Mouse (Mus musculus): ENCODE measurements around the gene Ifit2.

The Ifit2 gene

DNA sequence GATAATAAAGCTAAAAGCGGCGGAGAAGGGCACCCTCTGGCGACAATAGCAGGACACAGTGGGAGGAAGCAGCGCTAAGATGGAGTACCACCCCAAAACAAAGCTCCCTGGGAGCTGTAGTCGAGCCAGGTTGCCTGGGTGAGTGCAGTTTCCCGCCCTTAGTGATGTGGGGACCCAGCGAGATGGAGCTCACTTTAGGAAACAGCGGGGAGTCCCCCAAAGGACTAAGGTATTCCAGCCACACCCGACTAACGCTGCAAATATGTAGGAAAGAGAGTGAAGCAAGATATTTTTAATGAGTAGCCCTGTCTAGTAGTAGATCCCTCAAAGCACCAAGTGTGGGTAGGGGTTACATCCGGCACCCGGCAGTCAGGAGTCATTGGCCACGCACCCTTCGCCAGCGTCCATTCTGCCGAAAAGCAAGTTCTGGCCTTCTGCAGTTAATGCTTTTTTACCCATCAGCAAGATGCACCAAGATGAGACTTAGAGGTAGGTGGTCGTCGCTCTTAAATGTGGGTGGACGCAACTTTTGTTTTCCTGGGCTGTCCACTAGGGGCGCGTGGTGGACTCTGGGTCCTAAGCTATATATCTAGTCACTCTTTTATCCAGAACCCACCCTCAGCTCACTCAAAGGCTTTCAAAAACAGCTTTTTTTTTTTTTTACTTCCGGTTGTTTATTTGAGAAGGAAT, at the start of gene Ifit2:
Gene Ifit2 (plus strand): TSS at position 161 of the 690 bp plus-strand sequence.
- peak; percentile 91 for ATAC-seq (ENCODE audit: insufficient number of reproducible peaks, low FRiP score, low TSS enrichment)

DNA sequence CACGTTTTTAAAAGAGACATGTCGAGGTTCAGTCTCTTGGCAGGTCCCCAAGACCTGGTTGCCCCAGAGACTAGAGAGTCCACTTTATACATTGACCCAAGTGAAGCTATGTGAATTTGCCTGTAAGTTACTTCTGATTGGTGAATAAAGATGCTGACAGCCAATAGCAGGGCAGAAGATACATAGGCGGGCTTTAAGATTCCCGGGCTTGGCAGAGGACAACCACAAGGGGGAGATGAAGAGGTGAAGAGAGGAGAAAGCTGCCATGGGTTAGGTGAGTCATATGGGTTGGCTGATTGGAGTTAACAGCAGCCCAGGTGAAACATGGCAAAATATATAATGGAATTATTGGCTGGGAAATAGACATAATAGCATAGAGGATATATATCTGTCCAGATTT, 49.7 kb upstream of the Ifit2 start:
- peak; percentile 83 for ATAC-seq (ENCODE audit: insufficient number of reproducible peaks, low FRiP score, low TSS enrichment)

DNA sequence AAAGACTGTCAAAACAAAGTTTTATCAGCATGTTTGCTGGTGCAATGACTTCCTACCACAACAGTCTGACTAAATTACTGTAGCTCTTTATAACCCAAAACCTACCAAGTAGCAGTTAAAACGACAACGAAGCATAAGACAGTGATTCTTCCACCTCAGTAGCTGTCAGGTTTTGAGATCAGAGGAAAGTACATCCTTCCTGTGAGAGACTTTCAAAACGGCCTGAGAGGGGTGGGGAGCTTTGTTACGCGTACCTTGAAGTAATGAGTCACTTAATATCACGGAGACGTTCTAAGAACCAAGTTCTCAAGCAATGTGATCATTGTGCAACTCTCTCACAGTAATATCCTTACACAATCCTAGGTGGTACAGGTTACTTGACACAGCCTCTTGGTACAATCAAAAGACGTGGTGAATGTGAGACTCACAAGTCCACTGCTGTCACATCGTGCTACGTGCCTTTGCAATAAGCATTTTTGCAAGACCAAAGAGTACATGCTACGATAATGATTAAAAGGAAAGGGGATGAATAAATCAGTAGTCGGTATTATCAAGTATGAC, 45.3 kb upstream of the Ifit2 start:
- no peak for ATAC-seq (ENCODE audit: insufficient number of reproducible peaks, low FRiP score, low TSS enrichment)

DNA sequence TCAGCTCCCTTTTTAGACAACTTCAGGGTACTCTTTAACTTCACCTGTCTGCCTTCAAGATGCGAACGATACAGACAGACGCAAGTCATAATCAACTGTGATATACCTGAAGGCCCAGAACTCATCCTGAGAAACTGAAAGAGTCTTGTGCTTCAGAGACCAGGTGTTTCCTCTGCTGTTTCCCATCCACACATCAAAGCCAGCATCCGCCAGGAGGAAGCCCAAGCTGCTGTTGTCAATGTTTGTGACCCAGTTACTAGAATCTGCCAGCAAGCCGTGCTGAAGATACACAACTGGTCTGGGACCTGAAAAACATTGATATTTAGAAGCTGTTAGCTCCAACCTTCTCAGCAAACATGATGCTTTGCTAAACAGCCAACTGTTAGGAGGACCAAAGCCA, 39.8 kb upstream of the Ifit2 start:
- no peak for ATAC-seq (ENCODE audit: insufficient number of reproducible peaks, low FRiP score, low TSS enrichment)

DNA sequence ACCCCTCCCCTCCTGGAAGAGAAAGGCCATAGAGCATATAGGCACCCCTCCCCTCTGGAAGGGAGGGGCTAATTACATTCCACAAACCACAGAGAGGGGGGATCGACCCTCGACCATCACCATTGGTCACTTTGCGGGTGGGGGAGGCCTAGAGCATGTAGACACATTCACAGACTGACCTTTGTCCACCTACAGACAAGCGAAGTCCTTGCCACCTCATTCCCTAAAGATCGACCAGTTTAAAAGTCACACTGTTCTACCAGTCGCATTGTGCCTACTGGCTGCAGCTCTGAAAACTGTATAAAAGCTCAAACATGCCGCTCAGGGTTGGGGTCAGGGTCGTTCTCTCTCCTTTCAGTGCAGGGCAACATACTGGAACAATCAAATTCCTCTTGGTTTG, 39.0 kb upstream of the Ifit2 start:
- ATAC-seq (ENCODE audit: insufficient number of reproducible peaks, low FRiP score, low TSS enrichment): no peak

DNA sequence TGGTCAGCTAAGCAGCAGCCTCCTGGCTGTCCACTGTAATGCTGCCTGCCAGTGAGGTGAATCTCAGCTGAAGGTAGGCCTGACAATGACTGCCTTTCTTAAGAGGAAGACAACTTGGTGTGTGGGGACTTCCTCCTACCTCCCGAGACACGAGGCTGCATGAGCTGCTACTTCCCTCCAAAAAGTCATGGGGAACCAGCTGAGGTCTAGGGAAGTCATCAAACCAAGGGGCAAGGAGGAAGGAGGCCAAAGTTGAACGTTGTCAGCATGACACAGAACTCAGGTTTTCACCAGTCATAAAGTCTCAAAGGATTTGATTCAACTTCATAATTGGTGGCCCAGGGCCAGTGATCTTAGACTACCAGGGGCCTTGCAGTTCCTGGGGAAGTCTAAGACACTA, 34.8 kb upstream of the Ifit2 start:
- no peak for ATAC-seq (ENCODE audit: insufficient number of reproducible peaks, low FRiP score, low TSS enrichment)

- ATAC-seq (ENCODE audit: insufficient number of reproducible peaks, low FRiP score, low TSS enrichment): no peak
Observed at GRCm38 (mm10) chr19:34516346-34516745, 34.1 kb upstream of the Ifit2 start.

DNA sequence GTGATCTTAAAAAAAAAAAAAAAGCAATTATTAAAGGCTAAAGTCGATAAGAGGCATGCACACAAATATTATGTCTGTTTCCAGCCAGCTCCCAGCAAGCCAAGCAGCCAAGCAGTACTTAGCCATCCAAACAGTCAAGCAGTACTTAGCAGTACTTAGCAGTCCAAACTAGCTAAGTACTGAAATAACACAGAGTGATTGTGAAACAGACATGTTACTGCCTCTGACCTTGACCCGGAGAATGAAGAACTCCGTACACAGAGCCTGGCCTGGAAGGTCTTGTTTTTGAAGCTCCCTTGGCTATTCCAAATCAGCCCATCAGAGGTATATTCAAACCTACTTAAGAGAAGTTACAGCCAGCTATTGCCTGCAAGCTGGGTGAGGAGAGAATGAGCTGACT, 33.3 kb upstream of the Ifit2 start:
- no peak for ATAC-seq (ENCODE audit: insufficient number of reproducible peaks, low FRiP score, low TSS enrichment)

- peak; percentile 45 for ATAC-seq (ENCODE audit: insufficient number of reproducible peaks, low FRiP score, low TSS enrichment)
Observed at GRCm38 (mm10) chr19:34517812-34518594, 32.5 kb upstream of the Ifit2 start.

DNA sequence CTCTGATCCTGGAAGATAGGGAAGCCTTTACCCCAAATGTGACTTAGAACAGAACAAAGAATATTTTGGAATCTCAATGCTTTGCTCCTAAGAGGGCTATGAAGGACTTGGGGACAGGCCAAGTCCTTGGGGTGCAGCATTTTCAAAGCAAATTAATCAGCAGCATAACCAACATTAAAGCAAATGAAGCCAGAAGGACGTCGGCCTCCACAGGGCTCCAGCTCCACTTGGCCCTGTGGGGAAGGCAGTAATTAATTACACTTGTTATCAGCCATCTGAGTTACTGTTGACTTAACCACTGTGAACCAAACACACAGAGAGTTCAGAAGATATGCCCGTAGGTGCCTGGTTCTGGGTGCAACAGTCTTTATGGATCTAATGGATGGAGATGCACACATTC, 31.7 kb upstream of the Ifit2 start:
- no peak for ATAC-seq (ENCODE audit: insufficient number of reproducible peaks, low FRiP score, low TSS enrichment)

- ATAC-seq (ENCODE audit: insufficient number of reproducible peaks, low FRiP score, low TSS enrichment): no peak
Observed at GRCm38 (mm10) chr19:34519646-34520045, 30.8 kb upstream of the Ifit2 start.

GRCm38 (mm10) chr19:34520051-34520450, 30.4 kb upstream of the Ifit2 start:
- ATAC-seq (ENCODE audit: insufficient number of reproducible peaks, low FRiP score, low TSS enrichment): no peak

- no peak for ATAC-seq (ENCODE audit: insufficient number of reproducible peaks, low FRiP score, low TSS enrichment)
Observed at GRCm38 (mm10) chr19:34521361-34521760, 29.1 kb upstream of the Ifit2 start.

DNA sequence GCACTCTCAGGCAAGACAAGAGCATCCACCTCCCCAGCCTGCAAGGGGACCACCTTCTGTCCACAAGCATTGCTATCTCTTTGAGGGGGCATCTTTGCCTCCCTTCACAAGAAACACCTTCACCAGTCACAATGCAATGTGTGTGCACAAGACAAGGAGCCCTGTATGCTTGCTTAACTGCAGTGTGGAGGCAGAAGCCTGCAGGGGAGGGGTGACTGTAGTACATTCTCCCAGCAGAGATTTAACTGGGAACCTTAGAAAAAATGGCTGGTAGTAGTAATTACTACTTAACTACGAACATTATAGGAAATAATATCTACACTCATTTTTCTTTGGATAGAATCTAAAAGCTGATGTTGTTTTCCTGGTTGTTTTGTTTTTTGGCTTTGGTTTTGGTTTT, 28.5 kb upstream of the Ifit2 start:
- ATAC-seq (ENCODE audit: insufficient number of reproducible peaks, low FRiP score, low TSS enrichment): no peak

DNA sequence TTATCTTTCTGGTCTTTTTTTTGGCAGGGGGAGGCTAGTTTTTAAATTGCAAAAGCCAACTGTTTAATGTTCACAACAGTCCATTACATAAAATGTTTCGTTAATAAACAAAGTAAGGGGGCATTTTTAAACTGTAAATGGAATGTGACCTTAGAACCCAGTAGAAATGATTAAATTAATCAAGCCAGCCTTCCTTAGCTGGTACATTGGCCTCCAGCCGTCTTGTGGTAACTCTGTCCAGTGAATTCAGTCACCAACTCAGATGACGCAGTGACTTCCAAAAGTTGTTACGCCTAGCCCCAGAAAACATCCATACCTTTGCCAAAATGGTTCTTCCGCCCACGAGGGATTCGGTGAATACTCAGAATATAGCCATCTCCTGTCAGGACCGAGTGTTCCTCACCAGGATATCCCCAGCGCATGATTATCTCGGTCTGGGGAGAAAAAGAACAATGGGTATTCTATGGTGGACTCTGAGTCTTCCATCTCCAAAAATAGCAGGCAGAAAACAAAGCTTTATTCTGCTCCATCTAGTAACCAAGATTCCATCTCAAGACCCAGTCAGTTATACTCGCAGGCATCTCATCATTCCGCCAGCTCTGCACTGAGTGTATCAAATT, 27.3 kb upstream of the Ifit2 start:
- ATAC-seq (ENCODE audit: insufficient number of reproducible peaks, low FRiP score, low TSS enrichment): no peak

DNA sequence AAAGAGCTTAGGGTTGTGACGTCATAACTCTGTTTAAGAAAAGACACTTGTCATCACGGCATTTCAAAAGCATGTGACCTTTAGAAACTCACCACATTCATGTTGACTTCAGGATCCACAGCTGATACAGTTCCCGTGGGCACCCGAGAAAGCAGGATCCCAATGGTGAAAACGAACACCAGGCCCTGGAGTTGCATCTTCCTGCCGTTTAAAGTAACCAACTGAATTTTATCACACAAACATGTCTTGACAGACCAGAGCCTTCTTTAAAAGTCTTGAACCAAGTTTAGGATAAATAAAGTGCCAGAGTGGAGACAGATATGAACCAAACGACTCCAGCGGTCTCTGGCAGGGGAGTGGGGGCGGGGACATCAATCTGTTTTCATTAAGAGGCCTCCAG, 25.8 kb upstream of the Ifit2 start:
- no peak for ATAC-seq (ENCODE audit: insufficient number of reproducible peaks, low FRiP score, low TSS enrichment)

DNA sequence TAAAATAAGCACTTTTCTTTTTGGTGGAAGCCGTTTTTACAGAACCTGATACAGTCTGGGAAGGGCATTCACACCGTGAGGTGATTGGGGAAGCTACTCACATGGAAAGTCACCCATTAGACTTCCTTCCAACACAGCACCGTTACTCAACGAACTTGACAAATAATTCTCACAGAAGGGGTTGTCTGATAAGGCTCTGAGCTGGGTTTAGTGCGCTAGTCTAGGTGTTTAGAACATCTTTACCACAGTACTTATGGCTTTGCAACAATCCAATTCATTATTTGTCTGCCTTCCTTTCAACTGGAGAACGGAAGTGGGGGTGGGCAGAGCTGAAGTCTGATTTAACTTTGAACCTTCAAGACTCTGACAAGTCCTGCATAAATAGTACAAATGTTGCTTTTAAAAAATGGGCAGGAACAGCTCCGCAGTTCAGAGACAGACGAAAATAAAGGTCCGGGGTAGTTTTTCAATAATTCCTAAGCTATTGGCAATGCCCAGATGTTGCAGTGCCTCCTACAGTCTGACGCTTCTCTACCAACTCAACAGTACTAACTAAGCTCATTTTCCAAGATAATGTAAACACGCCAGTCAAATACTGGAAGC, 24.1 kb upstream of the Ifit2 start:
- no peak for ATAC-seq (ENCODE audit: insufficient number of reproducible peaks, low FRiP score, low TSS enrichment)

GRCm38 (mm10) chr19:34526941-34527682, 23.4 kb upstream of the Ifit2 start, which contains the start of gene Lipa:
Gene Lipa (minus strand): TSS chr19:34527474.
- peak; percentile 100 for ATAC-seq (ENCODE audit: insufficient number of reproducible peaks, low FRiP score, low TSS enrichment)

- ATAC-seq (ENCODE audit: insufficient number of reproducible peaks, low FRiP score, low TSS enrichment): no peak
Observed at GRCm38 (mm10) chr19:34532061-34532751, 18.3 kb upstream of the Ifit2 start.

Data from cerebellum, adult (tissue).